Mouse (Mus musculus) cerebellum, adult 18-20 months (tissue): ENCODE measurements at regions not wholly inside any gene's neighbourhood (a gene's known extent, or its start where the extent isn't known, plus 50 kb on each side); places are given as distances from the start of the nearest gene placed in this dataset.

Experiments used
- DNase-seq, 2 experiments: peaks; one replicate each; pipeline ENCODE4 v3.0.0; 2021

DNA sequence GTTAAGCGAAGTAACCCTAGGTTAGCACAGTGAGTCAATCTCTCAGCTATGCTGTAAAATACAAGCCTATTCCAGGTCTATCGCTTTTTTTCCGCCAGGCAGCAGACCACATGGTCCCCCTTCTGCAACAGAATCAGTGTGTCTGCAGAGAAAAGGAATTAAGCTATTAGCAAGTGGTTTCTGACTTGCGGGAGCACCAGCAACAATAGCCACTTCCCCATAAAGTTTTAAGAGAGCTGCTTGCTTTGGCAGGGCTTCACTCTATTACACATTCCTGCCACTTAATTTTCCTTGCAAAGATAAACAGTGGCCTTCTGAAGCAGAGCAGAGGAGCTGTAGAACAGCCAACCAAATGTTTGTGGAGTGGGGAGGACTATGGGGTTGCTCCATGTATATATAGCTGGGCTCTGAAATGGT is 59.8 kb upstream of the Osmr start:
- no peak for DNase-seq

DNA sequence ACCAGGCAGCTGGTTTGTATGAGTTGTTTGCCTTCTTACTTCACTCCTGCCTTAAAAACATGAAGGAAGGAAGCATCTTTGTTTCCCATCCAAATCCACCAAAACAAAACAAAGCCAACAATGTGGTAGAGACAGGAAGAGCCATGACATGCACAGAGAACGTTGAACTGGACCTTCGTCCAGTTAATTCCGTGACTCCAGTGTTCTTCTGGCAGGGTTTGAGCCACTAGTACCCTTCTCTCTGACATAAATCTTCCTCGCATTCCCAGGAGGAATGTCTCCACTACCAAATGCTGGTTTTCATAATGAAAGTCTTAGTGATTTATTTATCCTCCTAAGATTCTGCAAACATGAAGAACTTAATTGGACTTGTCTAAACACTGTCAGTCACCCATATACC is 66.7 kb upstream of the Osmr start:
- no peak for DNase-seq

DNA sequence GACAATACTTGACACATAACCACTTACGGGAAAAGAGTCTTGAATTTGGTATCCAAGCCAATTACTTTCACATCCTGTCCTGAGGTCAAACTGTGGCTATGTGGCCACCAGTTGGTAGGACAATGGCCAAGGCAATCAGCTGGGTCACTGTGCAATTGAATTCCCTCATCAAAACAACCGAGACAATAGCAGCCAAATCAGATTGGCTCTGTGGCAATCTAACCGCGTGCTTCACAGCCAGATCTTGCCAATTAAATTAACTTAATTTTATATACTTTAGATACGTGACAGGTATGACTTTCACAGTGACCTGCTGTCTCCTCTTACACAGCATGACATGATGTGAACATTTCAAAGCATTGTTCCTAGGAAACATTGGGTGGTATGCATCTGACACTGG is 74.5 kb upstream of the Osmr start:
- DNase-seq = no peak

- DNase-seq = no peak
These were observed 74.9 kb upstream of the Osmr start for GRCm38 (mm10) chr15:6949686-6950085.

DNA sequence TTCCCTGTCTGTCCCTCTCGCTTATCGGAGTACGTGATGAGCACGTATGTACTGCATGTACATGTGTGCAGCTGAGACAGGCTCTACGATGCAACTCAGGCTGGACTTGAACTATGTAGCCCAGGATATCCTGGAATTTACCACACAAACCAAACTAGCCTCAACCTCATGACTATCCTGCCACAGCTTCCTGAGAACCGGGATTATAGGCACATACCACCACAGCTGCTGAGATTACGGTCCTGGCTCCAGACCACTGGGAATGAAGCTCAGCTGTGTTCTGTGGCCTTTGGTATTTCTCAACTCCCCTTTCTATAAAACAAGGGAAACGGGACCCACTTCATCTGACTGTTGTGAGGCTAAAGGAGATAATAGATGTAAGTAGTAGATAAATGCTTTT is 75.7 kb upstream of the Osmr start:
- no peak for DNase-seq

GRCm38 (mm10) chr15:6953556-6953955 is 78.8 kb upstream of the Osmr start:
- DNase-seq = no peak

- DNase-seq = no peak
These were observed 79.4 kb upstream of the Osmr start for GRCm38 (mm10) chr15:6953970-6954791.

DNA sequence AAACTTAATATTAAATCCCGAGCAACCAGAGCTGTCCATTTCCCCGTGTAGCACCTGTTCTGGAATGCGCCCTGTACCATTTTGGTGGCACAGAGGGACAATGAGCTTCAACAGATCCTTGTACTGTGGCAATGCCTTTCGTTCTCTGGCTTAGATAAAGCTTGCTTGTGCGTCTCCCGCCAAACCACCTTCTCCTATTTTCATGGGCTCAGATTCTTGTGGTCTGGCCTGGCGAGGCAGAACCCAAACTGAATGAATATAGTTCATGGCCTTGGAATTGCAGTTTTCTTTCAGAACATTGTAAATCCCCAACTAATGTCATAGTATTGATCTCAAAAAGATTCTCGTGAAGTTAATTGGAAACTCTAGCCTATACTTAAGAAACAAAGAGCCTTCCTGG is 85.1 kb upstream of the Osmr start:
- no peak for DNase-seq

- peak in 1 of 2 experiments; percentile 6 for DNase-seq
These were observed 86.3 kb upstream of the Osmr start for GRCm38 (mm10) chr15:6960753-6961746.

- no peak for DNase-seq
These were observed 89.9 kb upstream of the Osmr start for GRCm38 (mm10) chr15:6964635-6965034.

GRCm38 (mm10) chr15:6965446-6965845 is 90.7 kb upstream of the Osmr start:
- DNase-seq = no peak

- no peak for DNase-seq
These were observed 99.6 kb upstream of the Osmr start for GRCm38 (mm10) chr15:6974410-6974809.

DNA sequence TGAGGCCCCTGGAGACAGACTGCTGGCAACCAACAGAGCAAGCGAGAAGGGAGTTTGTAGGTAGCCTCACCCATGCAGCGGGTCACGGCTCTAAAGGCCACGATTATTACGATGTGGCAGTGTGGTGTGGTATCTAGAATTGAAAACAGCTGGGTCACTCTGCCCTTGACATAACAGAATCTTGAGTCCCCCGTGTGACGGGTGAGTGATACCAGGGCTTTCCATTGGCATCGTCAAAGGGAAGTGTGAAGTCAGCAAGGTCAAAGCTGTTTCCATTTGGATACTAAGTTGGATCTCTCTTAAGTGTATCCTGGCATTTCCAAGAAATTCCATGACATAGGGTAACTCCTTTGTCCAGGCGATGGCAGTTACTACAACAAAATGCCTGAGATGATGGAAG is 106.7 kb upstream of the Osmr start:
- no peak for DNase-seq

- no peak for DNase-seq
These were observed 107.1 kb upstream of the Lifr start for GRCm38 (mm10) chr15:6983320-6983719.

- peak; percentile 7 to 25 for DNase-seq
These were observed 102.2 kb upstream of the Lifr start for GRCm38 (mm10) chr15:6988187-6988586.

DNA sequence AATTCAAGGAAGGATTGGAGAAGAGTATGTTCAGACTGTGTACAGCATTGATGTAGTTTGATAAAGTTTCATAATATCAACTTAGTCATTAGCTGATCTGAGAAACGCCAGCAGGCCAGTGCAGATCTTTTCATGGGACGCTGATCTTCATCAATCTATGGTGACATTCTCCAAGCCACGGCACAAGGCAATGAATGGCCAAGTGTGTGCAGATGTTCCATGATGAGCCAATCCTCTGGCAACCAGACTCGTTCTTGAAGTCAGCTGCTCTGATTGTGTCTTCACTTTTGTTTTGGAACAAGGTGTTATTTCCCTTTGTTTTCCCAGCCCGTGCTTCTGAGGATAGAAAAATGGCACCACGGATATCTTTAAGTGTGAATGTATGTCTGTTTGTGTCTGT is 101.3 kb upstream of the Lifr start:
- DNase-seq = no peak

- DNase-seq = no peak
These were observed 97.2 kb upstream of the Lifr start for GRCm38 (mm10) chr15:6993226-6993625.

- DNase-seq = no peak
These were observed 95.2 kb upstream of the Lifr start for GRCm38 (mm10) chr15:6995246-6995645.

GRCm38 (mm10) chr15:6997871-6998270 is 92.5 kb upstream of the Lifr start:
- no peak for DNase-seq

- no peak for DNase-seq
These were observed 91.8 kb upstream of the Lifr start for GRCm38 (mm10) chr15:6998576-6999070.

- DNase-seq = no peak
These were observed 90.7 kb upstream of the Lifr start for GRCm38 (mm10) chr15:6999667-7000066.

GRCm38 (mm10) chr15:7002226-7002625 is 88.2 kb upstream of the Lifr start:
- no peak for DNase-seq

DNA sequence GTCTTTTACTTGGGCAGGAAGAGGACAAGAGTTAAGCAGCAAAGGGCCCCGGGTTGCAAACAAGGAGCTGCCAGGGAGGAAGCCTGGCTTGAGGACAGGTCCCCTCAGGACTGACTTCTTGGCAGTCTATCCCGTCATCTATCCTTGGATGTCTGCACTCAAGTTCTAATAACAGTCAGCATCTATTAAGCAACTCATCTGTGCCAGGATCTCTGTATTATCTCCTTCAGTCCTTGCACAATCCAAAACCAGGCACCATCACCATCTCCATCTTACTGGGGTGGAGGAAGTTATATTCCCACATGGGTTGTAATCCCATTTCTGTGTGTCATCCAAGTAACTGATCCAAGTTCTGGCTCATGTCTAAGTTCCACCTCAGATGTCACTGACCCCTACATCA is 87.1 kb upstream of the Lifr start:
- no peak for DNase-seq

DNA sequence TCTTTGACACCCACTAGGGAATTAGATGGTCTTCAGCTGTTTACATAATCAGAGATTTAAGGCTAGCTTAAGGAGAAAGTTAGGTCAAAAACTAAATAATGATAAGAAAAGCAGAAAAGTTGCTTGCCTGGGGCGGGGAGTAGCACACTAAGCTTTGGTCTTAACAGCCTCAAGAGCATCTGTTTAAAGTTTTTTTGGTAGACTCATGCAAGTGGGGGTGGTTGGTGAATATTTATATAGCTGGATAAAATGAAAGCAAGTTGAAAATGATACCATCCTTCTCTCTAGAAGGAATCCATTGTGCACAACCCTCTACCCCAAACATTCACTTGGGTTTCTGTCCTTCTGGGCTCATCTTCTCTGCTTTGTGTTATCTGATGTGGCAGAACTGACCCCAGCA is 85.3 kb upstream of the Lifr start:
- no peak for DNase-seq
